Mouse (Mus musculus): ENCODE measurements around the gene 1700061G19Rik.

The 1700061G19Rik gene

DNA sequence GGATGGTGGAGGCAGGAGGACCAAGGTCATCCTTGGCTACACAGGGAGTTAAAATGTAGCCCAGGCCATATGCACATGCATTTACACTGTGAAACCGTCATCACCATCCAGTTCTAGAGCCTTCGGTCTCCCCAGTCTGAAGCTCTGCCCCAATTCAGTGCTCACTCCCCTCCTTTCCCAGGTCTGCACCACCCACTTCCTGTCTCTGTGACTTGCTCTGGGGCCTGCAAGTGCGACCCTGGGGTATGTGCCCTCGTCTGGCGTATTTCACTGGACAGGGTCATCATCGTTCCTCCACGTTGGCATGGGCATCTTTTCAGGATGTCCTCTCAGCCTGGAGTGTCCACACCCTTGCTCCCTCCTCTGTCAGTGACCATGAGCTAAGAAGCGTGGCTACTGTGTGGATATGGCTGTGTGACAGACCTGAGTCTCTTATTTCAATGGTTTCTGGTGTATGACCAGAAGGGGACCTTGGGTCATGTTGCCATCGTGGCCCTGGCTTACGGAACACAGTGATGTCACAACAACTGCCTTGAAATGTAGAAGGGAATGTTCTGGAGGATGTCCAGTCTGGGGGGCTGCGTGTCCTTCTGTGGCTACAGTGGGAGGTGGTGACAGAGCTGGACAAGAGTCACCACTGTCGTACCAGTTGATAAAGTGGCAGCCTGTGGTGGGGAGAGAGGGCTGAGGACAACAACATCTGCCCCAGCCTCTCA is at the start of gene 1700061G19Rik:
1700061G19Rik (plus strand) TSS at position 542 of the 716 bp plus-strand sequence.
- DNase-seq (ENCODE audit: extremely low spot score, low spot score): no peak

DNA sequence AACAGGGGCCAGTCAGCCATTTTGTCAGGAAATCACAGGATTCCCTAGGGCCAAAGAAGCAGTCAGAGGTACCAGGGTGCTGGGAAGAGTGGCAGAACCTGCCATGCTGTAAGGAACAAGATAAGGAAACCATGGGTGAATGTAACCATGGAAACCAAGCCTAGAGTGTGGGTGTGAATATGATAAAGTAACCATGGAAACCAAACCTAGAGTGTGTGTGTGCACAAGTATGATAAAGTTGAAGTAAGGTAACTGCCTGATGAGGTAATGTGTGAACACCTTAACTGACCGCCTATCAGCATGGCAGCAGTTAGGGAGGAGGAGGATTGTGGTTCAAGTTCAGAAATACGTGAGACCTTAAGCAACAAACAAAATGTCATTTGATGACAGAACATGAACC is 48.6 kb upstream of the 1700061G19Rik start:
- no peak for DNase-seq (ENCODE audit: extremely low spot score, low spot score)

DNA sequence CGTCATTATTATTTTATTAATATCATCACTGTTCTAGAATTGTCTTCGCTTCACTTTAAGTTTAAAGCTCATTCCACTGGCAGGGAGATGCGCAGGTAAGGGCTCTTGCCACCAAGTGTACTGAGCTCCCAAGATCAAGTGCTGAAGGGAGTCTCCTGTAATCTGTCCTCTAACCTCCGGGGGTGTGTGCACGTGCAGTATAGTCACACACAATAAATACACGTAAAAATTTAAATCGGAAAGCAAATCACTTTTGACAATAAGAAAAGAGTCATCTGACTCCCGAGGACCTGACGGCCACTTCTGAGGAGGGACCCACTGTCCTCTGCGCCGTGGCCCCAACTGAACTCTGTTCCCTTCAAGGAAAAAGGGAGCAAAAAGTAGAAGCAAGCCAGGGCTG is 46.1 kb upstream of the 1700061G19Rik start:
- no peak for DNase-seq (ENCODE audit: extremely low spot score, low spot score)

DNA sequence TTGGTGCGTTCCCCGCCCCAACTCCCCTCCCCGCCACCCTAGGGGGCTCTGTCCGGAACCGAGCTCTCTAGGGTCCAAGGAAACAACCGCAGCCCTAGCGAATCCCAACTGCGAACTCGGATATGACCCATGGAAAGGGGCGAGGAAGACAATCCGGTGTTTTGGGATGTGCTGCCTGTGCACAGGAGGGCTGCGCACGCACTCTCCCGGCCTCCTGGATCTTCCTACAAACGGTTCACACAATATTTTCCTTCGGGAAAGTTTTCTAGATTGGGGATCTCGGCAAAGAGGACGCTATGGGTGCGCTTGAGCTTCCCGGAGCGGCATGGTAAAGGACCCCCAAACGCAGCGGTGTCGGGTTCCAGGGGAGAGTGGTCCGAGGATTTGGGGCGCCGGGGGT is 45.5 kb upstream of the 1700061G19Rik start:
- DNase-seq (ENCODE audit: extremely low spot score, low spot score): peak; percentile 58

DNA sequence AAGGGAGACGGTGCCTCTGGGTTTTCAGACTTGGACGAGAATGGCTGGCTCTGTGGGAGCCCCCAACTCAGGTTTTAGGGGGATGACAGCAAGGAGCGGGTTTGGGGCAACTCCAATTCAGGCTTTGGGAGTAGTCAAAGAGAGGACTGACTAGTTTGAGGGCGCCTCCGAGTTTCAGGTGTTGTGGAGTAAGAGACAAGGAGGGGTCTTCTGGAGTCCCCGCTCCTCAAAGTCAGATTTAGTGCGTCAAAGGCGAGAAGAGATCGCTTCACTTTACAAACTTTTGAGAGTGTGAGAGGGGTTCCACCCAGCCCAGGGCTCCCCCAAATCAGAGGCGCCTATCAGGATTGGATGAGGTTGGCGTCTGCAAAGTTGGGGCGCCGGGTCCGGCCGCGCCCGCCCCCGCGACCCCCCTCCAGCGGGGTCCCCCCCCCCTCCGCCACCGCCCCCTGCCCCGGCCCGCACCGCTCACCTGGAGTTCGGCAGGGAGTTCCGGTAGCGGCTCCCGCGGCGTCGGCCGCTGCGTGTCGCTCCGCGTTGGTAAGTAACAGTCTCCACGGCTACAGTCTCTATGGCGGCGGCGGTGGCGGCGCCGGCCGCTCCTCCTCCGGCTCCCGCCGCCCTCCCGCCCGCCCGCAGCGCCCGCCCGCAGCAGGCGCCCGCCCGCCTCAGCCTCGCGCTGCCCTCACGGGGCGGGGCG is 44.7 kb upstream of the 1700061G19Rik start, which contains the start of gene Rfx2:
Rfx2 (minus strand) TSS at position 603 of the 700 bp plus-strand sequence.
- peak; percentile 54 for DNase-seq (ENCODE audit: extremely low spot score, low spot score)

DNA sequence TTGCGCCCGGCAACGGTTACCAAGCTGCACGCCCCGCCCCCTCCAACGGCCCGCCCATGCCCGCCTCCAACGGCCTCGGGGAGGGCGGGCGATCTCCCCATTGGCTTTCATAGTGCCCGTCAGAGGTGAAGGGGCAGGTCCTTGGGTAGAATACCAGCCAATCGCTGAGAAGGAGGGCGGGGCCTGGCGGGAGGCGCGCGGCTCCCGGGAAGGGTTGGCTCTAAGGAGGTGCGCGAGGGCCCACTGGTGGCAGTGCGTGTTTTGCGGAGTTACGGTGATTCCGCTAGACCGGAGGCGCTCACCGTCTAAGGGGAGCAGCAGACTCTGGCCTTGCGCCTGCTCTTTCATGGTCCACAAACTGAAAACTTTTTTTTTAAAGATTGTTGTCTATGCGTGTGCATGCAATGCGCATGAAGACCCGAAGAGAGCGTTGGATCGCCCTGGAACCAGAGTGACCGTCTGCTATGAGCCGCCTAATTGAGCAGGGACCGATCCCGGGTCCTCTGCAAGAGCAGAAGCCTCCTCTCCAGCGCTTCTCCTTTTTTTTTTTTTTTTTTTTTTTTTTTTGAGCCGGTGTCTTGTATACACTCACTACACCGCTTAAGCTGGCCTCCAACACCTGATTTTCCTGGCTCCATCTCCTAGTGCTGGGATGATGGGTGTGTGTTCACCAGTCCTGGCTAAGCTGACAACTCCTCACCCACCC is 44.0 kb upstream of the 1700061G19Rik start:
- DNase-seq (ENCODE audit: extremely low spot score, low spot score): peak; percentile 97

DNA sequence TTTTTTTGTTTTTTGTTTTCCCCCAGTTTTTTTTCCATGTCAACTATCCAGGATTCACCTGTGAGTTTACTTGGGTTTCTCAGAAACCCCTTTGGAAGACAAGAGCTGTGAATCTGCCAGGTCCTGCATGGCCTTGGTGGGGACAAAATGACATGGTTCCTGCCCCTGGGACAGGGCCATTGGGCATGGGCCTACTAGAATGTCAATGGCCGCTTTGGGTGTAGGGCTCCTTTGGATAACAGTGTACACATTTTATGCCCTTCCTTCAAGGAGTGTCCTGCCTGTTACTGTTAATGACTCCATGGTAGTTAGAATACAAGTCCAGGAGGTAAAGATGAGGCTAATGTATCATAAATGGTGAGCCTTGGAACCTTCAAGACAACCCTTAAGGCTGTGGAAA is 42.4 kb upstream of the 1700061G19Rik start:
- no peak for DNase-seq (ENCODE audit: extremely low spot score, low spot score)

DNA sequence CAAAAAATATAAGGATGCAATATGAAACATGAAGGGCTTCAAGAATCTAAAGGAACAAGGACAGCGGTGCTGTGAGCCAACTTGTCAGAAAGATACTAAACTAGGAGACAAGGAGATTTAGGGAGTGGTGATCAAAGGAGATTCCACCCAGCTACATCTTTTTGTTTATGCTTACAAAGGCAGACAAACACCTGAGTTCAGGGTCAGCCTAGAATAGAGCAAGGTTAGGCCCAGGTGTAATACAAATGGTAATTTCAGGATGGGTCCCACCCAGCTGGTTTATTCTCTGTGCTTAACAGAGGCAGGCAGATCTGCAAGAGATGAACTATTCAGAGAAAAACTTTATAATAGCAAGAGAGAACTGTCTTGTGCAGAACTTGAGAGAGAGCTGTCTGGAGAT is 41.9 kb upstream of the 1700061G19Rik start:
- DNase-seq (ENCODE audit: extremely low spot score, low spot score): no peak

DNA sequence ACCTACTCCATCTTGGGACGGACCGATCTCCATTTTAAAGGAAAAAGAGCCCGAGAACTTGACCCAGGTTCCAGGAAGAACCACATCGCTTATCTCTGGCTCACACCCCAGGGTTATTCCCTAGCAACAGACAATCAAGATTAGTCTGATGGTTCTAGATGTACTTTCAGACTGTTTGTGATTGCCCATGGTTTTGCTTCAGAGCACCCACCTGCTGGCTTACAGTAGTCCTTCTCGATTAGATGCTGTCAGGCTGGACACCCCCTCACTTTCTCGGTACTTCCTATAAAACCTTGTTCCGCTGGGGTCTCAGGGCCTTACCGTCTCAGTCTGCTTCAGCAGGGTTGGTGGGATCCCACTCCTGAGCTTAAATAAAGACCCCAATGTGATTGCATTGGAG is 38.9 kb upstream of the 1700061G19Rik start:
- no peak for DNase-seq (ENCODE audit: extremely low spot score, low spot score)

DNA sequence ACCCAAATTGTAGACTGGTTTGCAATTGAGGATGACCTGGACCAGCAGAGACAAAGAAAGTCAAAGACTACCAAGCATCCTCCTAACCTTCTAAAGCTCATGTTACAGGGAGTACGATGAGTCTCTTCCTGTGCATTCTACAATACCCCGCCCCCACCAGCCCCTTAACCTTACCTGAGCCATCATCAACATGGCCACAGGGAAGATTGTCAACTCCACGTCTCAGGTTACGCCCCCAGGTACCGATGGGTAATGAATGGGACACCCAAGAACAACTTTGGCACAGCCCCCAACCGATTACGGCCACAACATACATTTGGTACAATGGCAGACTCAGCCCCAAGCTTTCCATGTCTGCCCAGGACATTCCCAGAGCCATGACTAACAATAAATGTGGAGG is 34.8 kb upstream of the 1700061G19Rik start:
- no peak for DNase-seq (ENCODE audit: extremely low spot score, low spot score)

DNA sequence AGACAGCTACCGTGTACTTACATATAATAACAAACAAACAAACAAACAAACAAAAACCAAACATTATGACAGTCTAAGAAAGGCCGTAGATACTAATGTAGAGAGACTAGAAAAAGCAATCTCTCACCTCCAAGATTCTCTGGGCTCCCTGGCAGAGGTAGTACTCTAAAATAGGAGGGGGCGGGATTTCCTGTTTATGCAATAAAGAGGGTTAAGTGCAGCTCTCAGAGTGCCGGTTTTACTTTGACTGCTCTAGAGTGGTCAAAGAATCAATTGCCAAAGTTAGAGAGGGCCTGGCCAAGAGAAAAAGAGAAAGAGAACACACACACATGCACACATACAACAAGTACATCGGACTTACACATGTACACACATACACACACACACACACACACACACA is 33.1 kb upstream of the 1700061G19Rik start:
- no peak for DNase-seq (ENCODE audit: extremely low spot score, low spot score)

DNA sequence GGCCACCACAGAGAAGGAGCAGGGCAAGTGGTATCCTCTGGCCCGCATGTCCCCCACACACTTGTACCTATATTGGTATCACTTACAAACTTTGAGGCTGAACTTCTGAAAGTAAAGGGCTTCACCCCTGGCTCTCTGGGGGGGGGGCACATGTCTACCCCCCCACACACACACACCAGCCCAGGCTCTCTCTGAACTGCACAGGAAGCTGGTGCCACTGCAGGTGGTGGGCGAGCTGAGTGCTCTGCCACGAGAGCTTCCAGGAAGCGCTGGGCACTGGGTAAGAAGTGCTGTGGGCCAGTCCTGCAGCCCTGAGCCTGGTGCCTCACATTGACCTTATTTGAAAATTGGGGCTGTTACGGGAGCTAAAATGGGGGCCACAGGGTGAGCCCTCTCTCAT is 31.6 kb upstream of the 1700061G19Rik start:
- DNase-seq (ENCODE audit: extremely low spot score, low spot score): no peak

DNA sequence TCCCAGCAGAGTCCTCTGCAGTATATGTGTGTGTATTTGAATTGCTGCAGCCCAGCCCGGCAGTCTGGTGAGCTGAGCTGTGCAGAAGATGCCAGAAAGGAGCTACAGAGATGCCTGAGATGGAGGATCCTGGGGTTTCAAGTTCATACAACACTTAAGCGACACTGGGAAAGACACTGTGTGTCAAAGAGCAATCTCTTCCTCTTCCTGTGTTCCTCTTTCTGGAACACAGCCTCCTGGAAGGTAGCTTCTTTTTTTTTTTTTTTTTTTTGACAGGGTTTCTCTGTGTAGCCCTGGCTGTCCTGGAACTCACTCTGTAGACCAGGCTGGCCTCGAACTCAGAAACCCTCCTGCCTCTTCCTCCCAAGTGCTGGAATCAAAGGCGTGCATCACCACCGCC is 26.5 kb upstream of the 1700061G19Rik start:
- no peak for DNase-seq (ENCODE audit: extremely low spot score, low spot score)

DNA sequence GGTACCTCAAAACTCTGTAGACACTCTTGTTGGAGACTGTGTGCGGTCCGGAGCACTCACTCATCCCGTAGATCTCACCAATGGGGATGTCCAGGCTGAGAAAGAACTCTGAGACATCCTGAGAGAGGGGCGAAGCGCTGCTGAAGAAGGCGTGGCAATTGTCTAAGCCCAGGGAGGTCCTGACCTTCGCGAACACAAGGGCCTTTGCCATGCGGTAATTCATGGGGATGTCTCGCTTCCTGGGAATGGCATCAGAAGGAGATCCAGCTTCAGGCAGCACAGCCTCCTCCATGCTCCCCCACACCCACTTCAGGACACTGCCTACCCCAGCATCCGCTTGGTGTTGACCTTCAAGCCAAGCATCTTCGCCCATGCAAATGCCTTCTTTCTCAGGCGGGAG is 25.6 kb upstream of the 1700061G19Rik start:
- DNase-seq (ENCODE audit: extremely low spot score, low spot score): no peak

DNA sequence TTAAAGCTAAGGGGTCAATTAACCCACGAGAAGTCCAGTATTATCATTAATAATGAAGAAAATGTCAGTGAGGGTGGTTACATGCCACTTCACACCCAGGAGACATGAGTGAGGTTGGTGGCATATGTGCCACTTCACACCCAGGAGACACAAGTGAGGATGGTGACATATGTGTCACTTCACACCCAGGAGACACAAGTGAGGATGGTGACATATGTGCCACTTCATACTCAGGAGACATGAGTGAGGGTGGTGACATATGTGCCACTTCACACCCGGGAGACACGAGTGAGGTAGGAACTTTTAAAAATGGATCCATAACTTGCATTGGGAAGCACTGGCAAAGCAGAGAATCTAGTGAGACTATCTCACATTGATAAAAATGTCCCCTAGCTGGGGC is 24.1 kb upstream of the 1700061G19Rik start:
- no peak for DNase-seq (ENCODE audit: extremely low spot score, low spot score)

DNA sequence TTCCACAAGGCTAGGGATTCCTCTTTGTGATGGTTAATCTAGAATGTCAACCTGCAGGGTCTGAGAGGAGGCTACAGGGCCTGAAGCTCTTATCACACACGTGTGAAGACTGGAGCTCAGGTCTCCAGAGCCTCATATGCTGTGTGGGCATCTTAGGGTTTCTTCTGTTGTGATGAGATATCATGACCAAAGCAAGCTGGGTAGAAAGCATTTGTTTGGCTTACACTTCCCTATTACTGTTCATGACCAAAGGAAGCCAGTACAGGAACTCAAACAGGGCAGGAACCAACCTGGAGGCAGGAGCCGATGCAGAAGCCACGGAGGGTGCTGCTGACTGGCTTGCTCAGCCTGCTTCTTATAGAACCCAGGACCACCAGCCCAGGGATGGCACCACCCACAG is 19.9 kb upstream of the 1700061G19Rik start:
- DNase-seq (ENCODE audit: extremely low spot score, low spot score): no peak

DNA sequence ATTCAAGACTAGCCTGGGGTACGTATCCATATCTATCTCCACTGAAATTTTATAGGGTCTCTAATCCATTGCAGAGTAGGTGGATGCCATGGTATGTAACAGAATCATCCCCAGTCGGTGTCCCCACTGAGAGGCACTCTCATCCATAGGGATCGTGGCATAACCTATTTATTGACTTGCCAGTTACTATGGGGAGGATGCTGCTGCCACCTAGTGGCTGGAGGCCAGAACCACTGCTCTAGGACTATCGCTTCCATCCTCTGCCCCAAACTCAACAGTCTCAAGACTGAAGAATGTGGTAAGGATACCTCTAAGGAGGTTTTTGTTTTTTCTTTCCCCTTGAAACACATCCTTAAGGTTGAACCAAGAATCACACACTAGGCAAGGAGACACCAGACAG is 17.1 kb upstream of the 1700061G19Rik start:
- DNase-seq (ENCODE audit: extremely low spot score, low spot score): peak; percentile 61

DNA sequence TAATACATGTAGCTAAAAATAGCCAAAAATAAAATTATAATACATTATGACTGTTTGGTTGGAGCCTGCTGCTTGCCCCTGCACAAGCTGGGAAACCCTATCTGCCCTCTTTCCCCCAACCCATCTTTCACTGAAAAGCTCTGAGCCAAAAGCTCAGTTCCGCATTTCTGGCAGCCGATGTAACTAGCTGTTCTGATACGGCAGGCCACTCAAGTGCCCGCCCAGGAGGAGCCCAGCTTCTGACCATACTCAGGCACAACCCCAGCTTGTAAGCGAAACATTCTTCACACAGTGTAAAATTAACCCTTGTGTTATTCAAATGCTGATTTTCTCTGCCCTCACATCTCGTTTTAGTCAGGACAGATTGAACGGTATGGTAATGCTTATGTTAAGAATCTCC is 16.4 kb upstream of the 1700061G19Rik start:
- DNase-seq (ENCODE audit: extremely low spot score, low spot score): no peak

DNA sequence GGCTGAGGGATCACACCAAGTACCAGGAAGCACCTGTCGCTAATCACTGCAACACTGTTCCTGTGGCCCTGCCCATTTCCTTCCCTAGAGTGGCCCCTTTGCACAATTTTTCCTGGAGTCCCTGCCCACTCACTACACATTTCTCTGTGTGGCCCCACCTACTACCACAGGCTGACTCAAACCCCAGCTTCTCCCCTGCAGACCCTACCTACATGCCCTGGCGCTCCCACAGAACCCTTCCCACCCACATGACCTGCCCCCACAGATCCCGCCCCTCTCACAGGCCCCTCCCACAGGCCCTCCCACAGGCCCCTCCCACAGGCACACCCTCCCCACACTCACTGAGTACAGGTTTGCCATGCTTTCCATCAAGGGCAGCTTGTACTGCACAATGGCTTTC is 14.1 kb upstream of the 1700061G19Rik start:
- DNase-seq (ENCODE audit: extremely low spot score, low spot score): no peak

DNA sequence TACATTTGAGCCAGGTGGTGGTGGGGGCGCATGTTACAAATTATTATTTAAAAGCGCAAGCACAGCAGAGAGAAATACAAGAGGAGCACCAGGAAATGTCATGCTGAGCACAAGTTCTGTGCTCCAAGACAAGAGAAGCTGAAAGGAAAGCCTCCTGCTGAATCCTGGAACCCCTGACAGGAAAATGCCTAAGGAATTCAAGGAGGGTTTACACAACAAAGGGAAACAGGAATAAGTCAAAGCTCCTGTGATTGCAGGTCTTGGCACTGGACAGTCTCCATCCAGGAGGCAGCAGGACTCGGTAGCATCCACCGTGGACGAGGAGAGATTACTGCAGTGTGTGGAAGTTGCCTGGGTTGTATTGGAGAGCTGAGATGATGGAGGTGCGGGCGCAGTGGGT is 9.2 kb upstream of the 1700061G19Rik start:
- no peak for DNase-seq (ENCODE audit: extremely low spot score, low spot score)

DNA sequence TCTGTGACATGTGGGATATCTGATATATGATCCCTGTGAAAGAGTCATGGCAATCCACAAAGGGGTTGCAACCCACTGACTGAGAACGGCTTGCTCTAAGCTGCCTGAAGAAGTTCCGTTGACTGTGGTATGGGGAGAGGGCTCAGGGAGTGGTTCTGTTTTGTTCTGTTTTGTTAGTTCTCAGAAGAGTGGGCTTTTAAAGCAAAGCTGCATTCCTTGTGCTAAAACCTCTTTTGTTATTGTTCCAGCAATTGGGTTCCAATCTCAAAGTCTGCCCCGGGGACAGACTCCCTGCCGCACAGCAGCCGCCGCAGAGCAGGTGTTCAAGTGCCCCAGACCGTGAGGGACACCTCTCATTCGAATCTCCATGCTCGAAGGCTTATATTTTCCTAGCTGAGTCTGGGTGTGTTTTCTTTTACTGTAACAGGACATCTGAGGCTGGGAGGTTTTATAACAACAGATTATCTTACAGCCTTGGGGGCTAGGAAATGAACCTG is 5.7 kb upstream of the 1700061G19Rik start:
- DNase-seq (ENCODE audit: extremely low spot score, low spot score): no peak

DNA sequence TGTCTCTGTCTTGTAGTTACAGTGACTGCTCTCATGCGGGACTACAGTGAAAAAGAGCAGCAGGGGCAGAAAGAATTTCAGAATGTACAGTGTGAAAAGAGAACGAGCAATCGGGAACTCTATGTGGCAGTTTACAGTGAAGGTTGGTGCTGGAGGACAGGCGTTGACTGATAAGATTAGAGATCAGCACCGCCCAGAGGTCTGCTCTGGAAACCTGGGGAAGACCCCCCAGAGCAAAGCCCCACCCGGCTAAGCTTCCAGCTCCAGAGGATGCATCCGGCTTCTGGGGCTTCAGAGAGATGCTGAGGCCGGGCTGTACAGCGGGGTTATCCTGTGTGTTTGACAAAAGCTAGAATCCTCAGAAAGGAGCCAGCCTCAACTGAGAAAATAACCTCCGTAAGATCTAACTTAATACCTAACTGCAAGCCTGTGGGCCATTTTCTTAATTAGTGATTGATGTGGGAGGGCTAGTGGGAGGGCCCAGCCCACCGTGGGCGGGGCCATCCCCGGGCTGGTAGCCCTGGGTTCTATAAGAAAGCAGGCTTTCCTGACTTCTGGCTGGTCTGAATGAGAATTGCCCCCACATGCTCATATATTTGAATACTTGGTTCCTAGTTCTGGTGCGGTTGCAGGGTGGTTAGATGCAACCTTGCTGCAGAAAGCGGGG is 4.9 kb upstream of the 1700061G19Rik start:
- DNase-seq (ENCODE audit: extremely low spot score, low spot score): no peak

Data from neural tube, embryonic 10.5 days (tissue).